Mouse (Mus musculus) activated CD4-positive, CD25-positive, alpha-beta regulatory T cell (primary cell): Measurements from ENCODE around the gene Pomgnt1. TPM values are rescaled to one million over a fixed set of nuclear protein-coding genes. Genes with fewer than 3 reads are reported as not detected.

ENCODE experiments used
- polyA plus RNA-seq, 2 experiments: library from polyadenylated mRNA; unstranded; fragments of 100-300 nt; shearing (Covaris generic); gene quantifications; one replicate each; pipeline ENCODE4 v1.2.1; 2017

Gene Pomgnt1
- polyA plus RNA-seq = 10 to 100 TPM; 32.4 to 41.0 TPM

GRCm38 (mm10) chr4:116123602-116124519 lies at the start of gene Pomgnt1, which contains the start of gene Rad54l:
Pomgnt1 (plus strand) TSS chr4:116123840.
Rad54l (minus strand) TSS chr4:116123690.

DNA sequence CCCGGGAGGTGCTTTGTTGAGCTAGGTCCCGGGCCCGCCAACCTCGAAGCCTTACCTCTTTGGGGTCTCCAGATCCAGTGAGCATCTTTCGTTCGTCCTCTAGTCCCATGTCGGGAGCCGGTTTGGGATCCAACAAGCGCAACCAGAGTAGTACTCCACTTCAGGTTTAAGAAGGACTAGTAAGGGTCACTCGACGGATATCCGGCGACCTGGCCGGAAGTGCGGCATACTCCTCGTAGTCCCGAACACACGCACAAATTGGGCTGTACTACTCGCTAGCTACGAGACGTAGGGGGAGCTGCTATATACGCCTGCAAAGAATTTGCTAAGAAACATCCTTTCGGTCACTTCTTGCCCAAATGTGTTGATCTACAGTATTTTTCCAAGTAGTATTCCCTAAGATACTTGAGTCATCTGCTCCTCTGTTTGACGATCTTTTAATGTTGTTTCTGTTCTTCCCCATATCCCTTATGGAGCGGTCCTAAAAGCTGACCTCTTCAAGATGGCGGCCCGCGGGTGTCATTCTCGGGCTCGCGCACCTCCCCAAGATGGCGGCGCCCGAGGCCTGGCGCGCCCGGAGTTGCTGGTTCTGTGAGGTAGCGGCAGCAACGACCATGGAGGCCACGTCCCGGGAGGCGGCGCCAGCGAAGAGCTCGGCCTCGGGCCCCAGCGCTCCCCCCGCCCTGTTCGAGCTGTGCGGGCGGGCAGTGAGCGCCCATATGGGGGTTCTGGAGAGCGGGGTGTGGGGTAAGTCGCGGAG lies 48.6 kb upstream of the Pomgnt1 start, which contains the start of the genes Uqcrh and Lrrc41:
TSS of gene Uqcrh (minus strand) at position 211 of the 760 bp plus-strand sequence.
TSS of gene Lrrc41 (plus strand) at position 409 of the 760 bp plus-strand sequence.

DNA sequence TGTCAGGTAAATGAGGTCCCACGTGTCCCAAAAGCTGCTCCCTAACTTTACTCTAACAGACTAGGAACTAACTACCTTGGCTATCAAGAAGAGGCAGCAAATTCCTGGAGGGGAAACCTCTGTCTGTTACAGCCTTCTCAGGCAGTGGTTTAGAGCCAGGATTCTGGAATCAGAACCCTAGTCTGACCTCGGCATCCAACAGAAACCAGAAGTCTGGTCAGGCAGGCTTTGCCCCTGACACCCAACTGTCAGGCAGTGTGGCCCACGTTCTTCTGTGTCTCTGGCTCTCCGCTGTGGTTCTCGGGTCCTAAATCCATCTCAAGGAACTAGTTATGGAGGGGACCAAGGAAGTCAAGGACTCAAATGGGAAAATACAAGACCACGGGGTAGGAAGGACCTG lies 27.6 kb downstream of the Pomgnt1 start, which contains the start of gene Lurap1:
TSS of gene Lurap1 (minus strand) at position 101 of the 400 bp plus-strand sequence.

DNA sequence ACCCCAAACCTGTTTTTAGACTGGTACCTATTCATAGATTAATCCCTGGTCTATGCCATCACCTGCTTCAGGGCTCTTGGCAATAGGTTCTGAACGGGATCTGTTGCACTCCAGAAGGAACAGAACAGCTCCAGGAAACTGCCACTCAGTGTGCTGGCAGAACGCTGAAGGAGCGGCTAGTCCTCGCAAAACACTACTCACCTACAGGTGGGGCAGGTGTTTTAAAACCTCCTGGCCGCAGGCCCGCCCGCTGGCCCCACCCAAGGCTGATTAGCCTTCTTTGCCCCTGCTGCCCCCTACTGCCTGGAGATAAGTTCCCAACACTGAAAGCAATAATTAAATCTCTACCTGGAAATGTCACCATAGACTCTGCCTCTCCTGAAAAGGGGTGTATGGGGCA lies 43.8 kb downstream of the Pomgnt1 start, which contains the start of gene Tspan1:
TSS of gene Tspan1 (minus strand) at position 198 of the 400 bp plus-strand sequence.

GRCm38 (mm10) chr4:116173072-116173471 lies 49.4 kb downstream of the Pomgnt1 start, which contains the start of the genes 1700042G07Rik and Gm49337:
1700042G07Rik (plus strand) TSS chr4:116173372.
Gm49337 (plus strand) TSS chr4:116173384.

Other genes with a start within 250 kb of the Pomgnt1 start
- under 1 TPM in 1 of 2 experiments, not detected in 1; 0.61 TPM for gene Kncn, start 239.4 kb upstream of the Pomgnt1 start, polyA plus RNA-seq
- under 1 TPM in 1 of 2 experiments, not detected in 1; 0.21 TPM for gene 6430628N08Rik, start 233.2 kb upstream of the Pomgnt1 start, polyA plus RNA-seq
- under 1 TPM; 0.02 to 0.05 TPM for gene Dmbx1, start 183.9 kb upstream of the Pomgnt1 start, polyA plus RNA-seq
- 100 to 1,000 TPM; 122 to 138 TPM for gene Faah, start 105.9 kb upstream of the Pomgnt1 start, polyA plus RNA-seq
- 10 to 100 TPM; 23.7 to 24.6 TPM for gene Nsun4, start 70.0 kb upstream of the Pomgnt1 start, polyA plus RNA-seq
- 100 to 1,000 TPM; 487 to 596 TPM for gene Uqcrh, start 48.8 kb upstream of the Pomgnt1 start, polyA plus RNA-seq
- 10 to 100 TPM; 43.3 to 46.4 TPM for gene Lrrc41, start 48.6 kb upstream of the Pomgnt1 start, polyA plus RNA-seq
- 1 to 10 TPM; 6.1 to 8.3 TPM for gene Rad54l, start 150 bp upstream of the Pomgnt1 start, polyA plus RNA-seq
- under 1 TPM; 0.18 to 0.75 TPM for gene Lurap1, start 27.5 kb downstream of the Pomgnt1 start, polyA plus RNA-seq
- not detected for gene Tspan1, start 43.8 kb downstream of the Pomgnt1 start, polyA plus RNA-seq
- not detected for gene 1700042G07Rik, start 49.5 kb downstream of the Pomgnt1 start, polyA plus RNA-seq
- not detected for gene Gm49337, start 49.5 kb downstream of the Pomgnt1 start, polyA plus RNA-seq
- 1 to 10 TPM; 2.2 to 2.3 TPM for gene Pik3r3, start 97.8 kb downstream of the Pomgnt1 start, polyA plus RNA-seq